Mouse (Mus musculus) kidney, postnatal 4 days (tissue): Measurements from ENCODE around the gene Ttc24.

Source experiments
- DNase-seq, 2 experiments: peaks; one replicate each; pipeline ENCODE4 v3.0.0; 2021; ENCODE audit warnings: mixed read lengths in 2 of 2

Ttc24 gene

DNA sequence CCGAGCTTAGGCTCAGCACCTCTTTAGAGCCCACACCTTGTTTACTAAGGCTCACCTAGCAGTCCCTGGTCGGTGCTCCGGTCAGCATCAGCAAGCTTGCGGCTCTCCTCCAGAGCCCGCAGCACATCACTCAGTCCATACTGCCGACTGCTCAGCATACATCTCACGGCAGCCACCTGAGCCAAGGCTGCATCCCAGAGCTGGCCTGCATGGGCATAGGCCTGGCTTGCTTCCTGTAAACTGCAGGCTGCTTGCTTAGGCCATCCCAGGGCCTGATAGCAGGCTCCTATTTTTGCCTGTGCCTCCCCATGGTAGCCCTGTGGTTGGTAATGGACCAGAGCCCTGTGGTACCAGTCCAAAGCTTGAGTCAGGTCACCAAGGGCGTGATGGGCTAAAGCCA is 3.3 kb downstream of the Ttc24 start:
- no peak for DNase-seq

DNA sequence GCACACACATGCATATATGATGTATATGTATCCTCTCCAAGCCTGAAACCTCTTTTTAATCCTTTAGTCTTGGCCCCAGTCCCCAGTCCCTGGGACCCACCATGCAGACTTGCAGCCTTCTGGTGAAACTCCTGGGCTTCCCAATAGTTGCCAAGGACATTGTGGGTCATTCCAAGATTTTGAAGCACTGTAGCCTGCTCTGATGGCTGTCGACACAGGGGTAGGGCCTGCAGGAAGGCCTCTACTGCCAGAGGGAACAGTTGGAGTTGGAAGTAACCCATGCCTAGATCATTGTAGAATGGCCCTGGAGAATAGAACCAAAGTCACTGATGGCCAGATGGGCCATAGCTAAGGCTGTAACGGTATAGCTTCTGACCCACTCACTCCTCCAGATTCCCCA is 3.8 kb downstream of the Ttc24 start:
- no peak for DNase-seq

DNA sequence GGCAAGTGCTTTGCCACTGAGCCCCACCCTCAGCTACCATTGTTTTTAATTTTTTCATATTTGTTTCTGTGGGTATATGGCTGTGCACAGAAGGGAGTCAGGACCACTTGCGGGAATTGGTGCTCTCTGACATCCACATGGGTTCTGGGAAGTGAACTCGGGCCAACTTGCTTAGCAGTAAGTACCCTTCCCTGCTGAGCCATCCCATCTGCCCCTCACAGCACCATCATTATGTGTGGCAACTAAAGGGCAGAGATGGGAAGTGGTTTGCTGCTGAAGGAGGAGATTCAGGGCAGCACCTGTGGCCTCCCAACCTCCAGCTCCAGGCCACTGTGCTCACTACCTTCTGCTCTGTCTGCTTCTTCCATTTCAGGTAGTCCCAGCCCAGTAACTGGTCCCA is 4.5 kb downstream of the Ttc24 start:
- no peak for DNase-seq

GRCm38 (mm10) chr3:88071783-88072182 is 6.3 kb downstream of the Ttc24 start:
- DNase-seq, result peak; percentile 89 to 91

DNA sequence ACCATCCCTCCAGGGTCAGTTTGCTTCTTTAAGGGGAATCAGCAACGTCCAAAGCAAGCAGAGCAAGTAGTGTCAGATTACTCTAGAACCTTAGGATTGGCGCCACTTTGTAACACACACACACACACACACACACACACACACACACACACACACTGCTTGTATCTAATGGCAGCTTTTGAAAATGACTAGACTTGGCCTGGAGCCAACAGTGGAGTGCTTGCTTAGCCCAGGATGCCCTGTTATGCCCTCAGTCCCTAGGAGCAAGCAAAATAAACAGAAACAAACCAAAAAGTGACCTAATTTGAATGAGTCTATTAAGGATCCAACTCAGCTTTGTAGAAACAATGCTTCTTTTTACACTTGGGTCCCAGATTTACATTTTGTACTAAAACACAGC is 9.7 kb downstream of the Ttc24 start:
- no peak for DNase-seq

GRCm38 (mm10) chr3:88057902-88058696 is 20.0 kb downstream of the Ttc24 start, which contains the start of gene Naxe:
Naxe (minus strand) TSS chr3:88058495.
- DNase-seq, result peak; percentile 88 to 93

GRCm38 (mm10) chr3:88057030-88057429 is 21.1 kb downstream of the Ttc24 start:
- no peak for DNase-seq

DNA sequence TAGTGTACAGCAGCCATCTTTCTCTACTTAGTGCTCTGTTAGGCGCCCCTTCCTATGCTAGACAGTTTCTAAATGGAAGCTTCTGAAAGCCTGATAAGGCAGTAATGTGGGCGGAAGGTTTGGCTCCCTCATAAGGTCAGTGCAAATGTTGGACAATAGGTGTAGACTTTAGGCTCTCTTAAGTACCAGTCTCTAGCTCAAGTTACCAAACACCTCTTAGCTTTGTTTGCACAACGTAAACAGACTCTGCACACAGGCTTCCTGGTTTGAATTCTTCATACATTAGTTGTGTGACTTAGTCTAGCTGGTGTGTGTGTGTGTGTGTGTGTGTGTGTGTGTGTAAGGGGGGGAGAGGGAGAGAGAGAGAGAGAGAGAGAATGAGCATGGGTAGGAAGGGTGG is 28.6 kb downstream of the Ttc24 start:
- no peak for DNase-seq

DNA sequence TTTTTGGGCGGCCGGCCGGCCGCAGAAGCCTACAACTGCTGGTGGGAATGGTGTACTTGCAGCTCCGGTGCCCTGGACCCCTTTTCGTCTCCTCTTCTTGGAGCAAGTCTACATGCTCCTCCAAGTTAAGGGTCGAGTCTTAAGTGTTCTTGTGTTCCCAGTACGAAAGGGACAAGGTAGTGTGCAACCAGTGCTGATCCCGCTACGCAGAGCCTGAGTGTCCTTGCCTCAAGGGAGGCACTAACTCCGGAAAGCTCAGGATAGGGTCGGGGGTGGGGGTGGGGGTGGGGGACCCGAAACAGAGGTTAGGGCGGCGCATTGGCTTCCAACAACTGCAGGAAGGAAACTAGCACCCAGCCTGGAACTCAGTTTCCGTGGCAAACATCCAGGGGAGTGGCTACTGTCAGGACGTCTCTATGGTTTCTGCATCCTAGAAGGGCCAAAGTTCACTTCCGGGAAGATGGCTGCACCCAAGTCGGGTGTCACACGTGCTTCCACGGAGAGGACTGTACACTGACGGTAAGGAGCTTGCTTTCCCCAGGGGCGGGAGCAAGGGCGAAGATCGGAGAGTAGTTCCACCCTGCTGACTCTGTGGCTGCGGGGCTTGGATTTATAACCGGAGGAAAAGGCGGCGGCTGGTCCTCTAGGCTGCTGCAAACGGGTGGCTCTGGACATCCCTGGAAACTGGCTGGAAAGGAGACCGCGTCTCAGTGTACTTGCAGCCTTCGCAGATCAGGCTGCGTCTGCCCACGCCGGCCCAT is 35.3 kb downstream of the Ttc24 start, which contains the start of gene Gpatch4:
Gene Gpatch4, plus strand, starts transcription at position 448 of the 761 bp plus-strand sequence.
- DNase-seq, result peak; percentile 85 to 91

- DNase-seq, result no peak
Observed at GRCm38 (mm10) chr3:88035561-88036293, 42.4 kb downstream of the Ttc24 start.

- DNase-seq, result no peak
Observed at GRCm38 (mm10) chr3:88033506-88033905, 44.6 kb downstream of the Ttc24 start.

DNA sequence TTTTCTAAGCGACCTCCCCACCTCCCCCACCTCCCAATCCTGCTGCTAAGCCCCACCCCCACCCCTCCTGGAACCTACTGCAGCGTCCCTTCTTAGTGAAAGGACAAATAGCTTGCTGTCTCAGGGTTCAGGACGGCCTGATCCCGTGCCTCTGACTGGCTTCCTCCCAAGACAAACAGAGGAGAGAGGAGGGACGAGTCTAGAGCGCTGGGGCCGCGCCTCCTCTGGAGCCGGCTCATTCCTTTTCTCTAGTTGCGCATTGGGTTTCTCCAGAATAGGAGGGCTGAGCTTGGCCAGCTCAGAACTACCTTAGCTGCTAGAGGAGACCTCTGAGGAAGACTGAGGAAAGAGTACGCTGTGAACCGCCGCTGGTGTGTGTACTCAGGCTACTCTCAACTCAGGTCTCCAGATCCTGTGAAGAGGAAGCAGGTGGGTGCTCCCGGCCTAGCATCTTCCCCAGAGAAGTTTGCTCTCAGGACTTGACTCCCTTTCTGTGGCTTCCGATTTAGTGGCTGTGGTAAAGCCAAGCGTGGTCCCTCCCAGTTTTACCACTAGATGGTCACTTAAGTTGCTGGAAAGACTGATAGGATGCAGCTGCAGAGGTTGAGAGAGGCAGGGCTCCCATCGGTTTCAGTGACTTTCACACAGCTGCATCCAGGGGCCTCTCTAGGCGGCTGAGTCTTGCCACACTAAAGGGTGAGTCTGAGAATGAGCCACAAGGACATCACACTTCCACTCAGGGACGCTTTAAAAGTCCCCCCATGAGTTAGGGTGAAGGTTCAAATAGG is 47.3 kb downstream of the Ttc24 start:
- peak; percentile 61 to 69 for DNase-seq

GRCm38 (mm10) chr3:88027434-88028186 is 50.5 kb downstream of the Ttc24 start, which contains the start of gene Hapln2:
Hapln2 (minus strand) TSS chr3:88027583.
- DNase-seq, result peak; percentile 24 to 26

- DNase-seq, result no peak
Observed at GRCm38 (mm10) chr3:88026823-88027222, 51.3 kb downstream of the Ttc24 start.

DNA sequence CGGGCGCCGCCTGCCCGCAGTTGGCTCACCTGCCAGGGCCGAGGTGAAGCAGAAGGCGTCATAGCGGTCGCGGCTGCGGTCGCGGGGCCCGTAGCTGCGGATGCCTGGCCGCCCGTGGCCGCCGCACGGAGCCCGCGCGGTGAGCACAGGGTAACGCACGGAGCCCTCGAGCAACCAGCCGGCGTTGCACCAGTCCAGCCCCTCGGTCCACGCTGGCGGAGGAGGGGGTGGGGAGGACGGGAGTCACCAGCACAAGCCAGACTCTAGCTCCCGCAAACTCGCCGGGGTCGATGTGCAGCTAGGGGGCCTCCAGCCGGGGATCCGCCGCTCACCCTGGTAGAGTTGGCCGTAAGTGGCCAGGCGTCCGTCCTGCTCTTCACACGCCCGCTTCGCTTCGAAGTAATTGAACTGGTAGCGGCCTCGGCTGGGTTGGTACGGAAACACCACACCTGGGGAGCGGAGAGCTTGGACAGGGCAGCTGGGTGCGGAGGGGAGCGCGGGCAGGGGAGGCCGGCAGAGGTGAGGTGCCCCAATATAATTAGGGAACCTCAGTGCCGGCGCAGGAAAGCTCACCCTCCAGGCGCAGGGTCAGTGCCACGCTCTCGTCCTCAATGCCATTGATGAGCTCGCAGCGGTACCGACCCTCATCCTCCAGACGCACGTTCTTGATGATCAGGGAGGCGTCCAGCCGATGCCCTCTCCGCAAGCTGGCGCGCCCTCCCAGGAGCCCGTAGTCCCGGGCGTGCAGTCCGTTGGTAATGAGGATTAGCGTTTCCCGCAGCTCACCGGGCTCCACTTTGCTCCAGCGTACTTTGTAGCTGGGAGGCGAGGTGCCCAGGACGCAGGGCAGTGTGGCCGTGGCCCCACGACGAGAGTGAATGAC is 54.7 kb downstream of the Ttc24 start:
- DNase-seq, result peak in 1 of 2 experiments; percentile 46

GRCm38 (mm10) chr3:88022322-88023191 is 55.5 kb downstream of the Ttc24 start:
- peak; percentile 94 to 96 for DNase-seq
